Mouse (Mus musculus) lung, adult 2 months (tissue): ENCODE measurements around the gene Dapp1. TPM values are rescaled to one million over a fixed set of nuclear protein-coding genes. Genes with fewer than 3 reads are reported as not detected.
A peak's percentile ranks its signal among the peaks of the same experiment; 100 is the strongest.
"Not testable (repeated sequence)": the region's sequence is repeated elsewhere in the genome, so short reads cannot be mapped to it uniquely, and the experiment has no call there.

Source experiments
- DNase-seq: peaks from one replicate; pipeline ENCODE4 v3.0.0; 2022
- H3K4me1 ChIP-seq: fragments of 200-500 bp; 2 replicates; pipeline ENCODE4 v1.6.1; 2011; ENCODE audit warnings: low read length; ENCODE audit not compliant: control insufficient read depth, insufficient read depth
- H3K4me3 ChIP-seq: fragments of 200-500 bp; replicated peaks from 2 replicates; pipeline ENCODE3; 2011; ENCODE audit warnings: low read depth, mild to moderate bottlenecking, control low read depth, low read length; ENCODE audit errors: extremely low read depth
- CTCF ChIP-seq: fragments of 200-500 bp; IDR thresholded peaks from 2 replicates; pipeline ENCODE4 v1.5.1; 2011; ENCODE audit warnings: mild to moderate bottlenecking, low read length, control low read depth; ENCODE audit not compliant: insufficient read depth
- POLR2A ChIP-seq: fragments of 200-500 bp; IDR thresholded peaks from 2 replicates; pipeline ENCODE4 v1.6.1; 2011; ENCODE audit warnings: low read depth, mild to moderate bottlenecking, control low read depth, low read length, borderline replicate concordance; ENCODE audit errors: extremely low read depth
- WGBS: fragments of 180-500 bp; shearing (Covaris S2); methylation state at CpG from one replicate; pipeline ENCODE4 v1.1.7; 2018; 5-methylcytosine and 5-hydroxymethylcytosine counted together
- polyA plus RNA-seq: library from polyadenylated mRNA; depleted of rRNA; stranded (reverse); fragments of >200 nt; gene quantifications from 2 replicates; pipeline ENCODE4 v1.2.3, GENCODE M21; 2012

The Dapp1 gene
- polyA plus RNA-seq, 1 experiment, result 7.1 TPM

DNA sequence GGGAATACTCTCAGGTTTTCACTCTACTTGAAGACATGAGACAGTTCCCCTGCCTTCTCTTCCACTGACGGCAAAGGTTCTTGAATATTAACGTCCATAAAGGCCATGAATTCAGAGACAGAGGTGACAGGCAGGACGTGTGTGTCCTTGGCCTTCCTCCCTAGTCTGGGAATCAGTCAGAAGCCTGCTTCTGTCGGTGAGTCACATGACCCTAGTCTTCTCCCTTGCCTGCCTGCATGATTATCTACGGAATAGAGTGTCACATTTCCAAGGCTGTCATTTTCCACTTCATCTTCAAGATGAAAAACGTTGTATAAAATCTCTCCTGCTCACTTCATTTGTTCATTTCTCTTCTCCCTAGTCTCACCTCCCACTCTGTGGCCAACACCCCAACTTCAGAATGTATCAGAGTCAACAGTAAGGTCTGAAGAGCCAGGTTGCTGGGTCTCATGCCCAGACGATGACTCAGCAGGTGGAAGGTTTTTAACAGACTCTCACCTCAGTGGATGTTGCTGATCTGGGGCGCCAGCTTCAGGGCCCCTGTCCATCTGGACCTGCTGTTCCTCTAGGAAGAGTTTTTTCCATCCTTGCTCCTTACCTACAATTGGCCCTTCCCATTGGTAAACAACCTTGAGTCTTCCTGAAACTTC is 19.5 kb downstream of the Dapp1 start:
- DNase-seq, result no peak
- no peak overlapping the region for H3K4me3 ChIP-seq
- WGBS, result 43% methylated on average over 8 of the region's 8 CpGs
- H3K4me1 ChIP-seq, result no peaks in the 10 kb centered on the region
- no peak for TF ChIP-seq CTCF
- TF ChIP-seq POLR2A, result no peak

DNA sequence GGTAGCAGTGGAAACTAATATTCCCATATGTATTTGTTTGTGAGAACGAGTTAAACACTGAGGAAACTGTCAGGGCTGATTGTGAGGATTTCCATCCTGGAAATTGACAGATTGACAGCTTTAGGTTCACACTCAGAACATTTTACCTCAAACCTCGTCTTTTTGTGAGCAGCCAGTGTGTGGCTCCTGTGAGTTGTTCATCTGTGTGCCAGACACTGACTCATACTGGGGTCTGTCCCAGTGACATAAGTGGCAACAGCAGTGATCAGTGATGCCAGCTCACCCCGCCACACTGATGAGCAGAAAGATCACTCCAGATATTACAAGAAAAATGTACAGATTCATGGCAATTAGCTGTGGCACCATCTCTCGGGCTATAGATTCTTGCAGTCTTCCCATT is 21.9 kb downstream of the Dapp1 start:
- 82% methylated on average over 4 of the region's 4 CpGs for WGBS
- DNase-seq, result no peak
- no peak overlapping the region for H3K4me3 ChIP-seq
- peaks cover 4% of the 10 kb centered on the region; the same call in 1 of the 2 replicates for H3K4me1 ChIP-seq
- no peak for TF ChIP-seq CTCF

DNA sequence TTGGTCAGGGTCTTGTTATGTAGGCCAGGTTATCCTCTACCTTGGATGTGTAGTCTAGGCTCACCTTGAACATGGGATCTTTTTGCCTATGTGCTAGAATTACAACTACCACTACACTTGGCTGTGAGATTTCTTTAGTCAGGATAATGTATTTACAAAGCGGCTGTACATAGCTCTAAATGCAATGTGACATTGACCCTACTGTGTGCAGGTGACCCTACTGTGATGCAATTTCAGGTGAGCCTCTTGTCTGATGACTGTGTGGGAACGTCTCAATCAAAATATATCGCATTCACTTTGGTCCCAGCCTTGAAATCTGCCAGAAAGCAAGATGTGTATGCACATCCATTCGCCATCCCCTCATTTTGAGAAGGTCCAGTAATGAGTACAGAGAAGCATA is 23.0 kb downstream of the Dapp1 start:
- TF ChIP-seq CTCF (no peak), POLR2A (no peak)
- Histone ChIP-seq H3K4me1 (peaks cover 6% of the 10 kb centered on the region; the same call in 1 of the 2 replicates), H3K4me3 (no peak overlapping the region)
- 95% methylated on average over 4 of the region's 4 CpGs for WGBS
- DNase-seq, result no peak

DNA sequence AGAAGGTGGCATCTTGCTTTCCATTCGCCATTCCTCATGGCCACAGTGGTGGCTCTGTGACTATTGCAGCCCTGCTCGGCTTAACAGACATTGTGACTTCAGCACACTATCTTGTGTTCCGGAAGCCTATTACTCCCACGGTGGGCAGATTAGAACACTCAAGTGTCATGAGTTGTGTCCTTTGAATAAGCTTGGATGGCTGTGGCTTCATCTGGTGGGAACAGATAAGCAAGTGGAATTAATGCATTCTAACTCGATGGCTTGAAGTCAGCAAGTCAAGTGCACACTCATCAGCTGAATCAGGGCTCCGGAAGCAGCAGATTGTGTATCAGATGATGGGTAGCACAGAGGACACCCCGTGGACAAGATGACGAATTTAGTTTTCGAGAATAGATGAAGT is 23.5 kb downstream of the Dapp1 start:
- TF ChIP-seq CTCF (no peak), POLR2A (no peak)
- no peak overlapping the region for H3K4me3 ChIP-seq
- no peak for DNase-seq
- H3K4me1 ChIP-seq, result peaks cover 8% of the 10 kb centered on the region; the same call in 1 of the 2 replicates
- WGBS, result 81% methylated on average over 9 of the region's 9 CpGs

DNA sequence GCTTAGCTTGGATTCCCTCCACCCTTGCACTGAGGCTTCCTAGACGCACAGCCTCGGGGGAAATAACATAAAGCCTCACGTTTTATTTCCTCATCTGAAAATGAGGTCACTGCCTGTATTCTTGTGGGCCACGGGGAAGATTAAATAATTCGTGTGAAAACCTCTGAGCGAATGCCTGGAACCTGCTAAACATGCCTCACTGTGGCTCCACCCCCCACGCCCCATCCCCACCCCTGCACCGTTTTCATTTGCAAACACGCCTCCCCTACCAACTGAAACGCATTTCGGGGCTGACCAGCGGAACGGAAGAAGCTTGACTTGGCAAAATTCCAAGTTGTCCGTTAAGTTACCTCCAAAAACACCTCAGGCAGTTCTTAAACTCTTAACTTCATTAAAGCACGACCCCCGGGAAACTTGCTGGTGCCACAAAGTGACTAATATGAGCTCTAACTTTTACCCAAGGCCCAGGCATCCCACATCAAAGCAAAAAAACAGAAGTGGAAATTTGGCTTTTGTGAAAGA is 25.7 kb downstream of the Dapp1 start:
- H3K4me3 ChIP-seq, result peak overlapping the region; percentile 13
- TF ChIP-seq POLR2A (no peak), CTCF (no peak)
- no peak for DNase-seq
- peaks cover 8% of the 10 kb centered on the region; the same call in 1 of the 2 replicates for H3K4me1 ChIP-seq
- WGBS, result 19% methylated on average over 16 of the region's 16 CpGs

DNA sequence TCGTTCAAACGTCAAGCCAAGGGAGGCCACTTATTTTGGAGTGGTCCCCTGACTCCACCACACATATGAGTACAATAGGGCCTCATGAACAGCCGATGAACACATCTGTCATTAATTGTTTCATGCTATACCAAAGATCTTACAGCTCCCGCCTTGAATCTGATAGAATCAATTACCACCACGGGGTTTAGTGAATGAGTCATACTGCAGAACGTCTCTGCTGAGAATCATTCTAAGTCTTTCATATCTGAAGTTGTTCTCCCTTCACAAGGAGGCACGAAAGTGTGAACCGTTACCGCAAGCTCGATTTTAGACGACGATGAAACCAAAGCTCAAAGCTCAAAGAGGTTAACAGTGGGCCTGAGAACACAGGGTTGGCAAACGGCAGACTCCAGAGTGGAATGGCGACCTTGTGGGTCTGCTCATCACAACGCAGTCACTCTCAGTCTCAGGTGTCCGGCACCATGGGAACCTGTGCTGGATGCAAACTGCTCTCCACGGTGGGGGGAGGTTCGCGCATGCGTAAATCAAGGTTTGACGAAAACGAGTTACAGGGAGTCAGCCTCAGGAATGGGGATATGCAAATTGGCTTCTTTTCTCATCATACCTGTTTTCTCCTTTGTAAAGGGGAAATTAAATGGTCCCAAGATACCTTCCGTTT is 27.0 kb downstream of the Dapp1 start:
- H3K4me3 ChIP-seq, result no peak overlapping the region
- no peak for TF ChIP-seq CTCF
- no peak for TF ChIP-seq POLR2A
- DNase-seq, result no peak
- peaks cover 8% of the 10 kb centered on the region; the same call in 1 of the 2 replicates for H3K4me1 ChIP-seq
- 75% methylated on average over 23 of the region's 23 CpGs for WGBS

DNA sequence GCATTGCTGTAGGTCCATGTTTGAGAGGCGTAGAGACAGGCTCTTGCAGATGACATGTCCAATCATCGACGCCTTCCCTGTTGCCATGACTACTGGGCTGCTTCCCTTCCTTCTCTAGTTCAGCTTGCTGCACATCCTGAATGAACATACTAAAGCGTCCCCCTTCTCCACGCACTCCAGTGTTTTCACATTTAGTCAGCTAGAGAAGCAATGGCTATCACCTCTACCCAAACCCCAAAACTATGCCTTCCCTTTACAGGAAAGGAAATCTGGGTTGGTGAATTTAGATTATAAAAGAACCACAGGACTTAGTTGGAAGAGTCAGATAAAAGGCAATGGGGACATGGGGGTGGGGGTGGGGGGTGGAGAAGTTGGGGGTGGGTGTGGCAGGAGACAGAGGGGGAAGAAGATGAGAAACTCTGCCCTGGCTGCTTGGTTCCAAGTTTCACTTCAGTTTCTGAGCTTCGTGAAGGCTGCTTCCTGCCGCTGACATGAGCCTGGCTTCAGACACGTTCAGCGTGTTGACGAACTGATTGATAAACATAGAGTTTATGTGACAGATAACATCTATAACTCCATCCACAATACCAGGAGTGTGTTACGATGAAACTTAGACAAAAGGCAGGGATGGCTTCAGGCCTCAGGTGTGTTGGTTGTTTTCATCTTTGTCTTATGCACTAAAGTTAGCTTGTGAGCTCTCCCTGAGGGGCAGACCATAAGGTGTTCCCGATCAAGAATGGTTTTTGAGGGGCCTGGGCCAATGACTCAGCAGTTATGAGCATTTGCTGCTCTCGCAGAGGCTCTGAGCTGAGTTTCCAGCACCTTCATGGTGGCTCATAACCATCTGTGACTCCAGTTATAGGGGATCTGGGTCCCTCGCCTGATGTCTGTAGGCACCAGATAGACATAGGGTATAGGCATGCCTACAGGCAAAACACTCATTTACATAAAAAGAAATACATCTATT is 28.1 kb downstream of the Dapp1 start:
- no peak for DNase-seq
- 33% methylated on average over 14 of the region's 14 CpGs for WGBS
- Histone ChIP-seq H3K4me1 (peaks cover 8% of the 10 kb centered on the region; the same call in 1 of the 2 replicates), H3K4me3 (no peak overlapping the region)
- no peak for TF ChIP-seq POLR2A
- no peak for TF ChIP-seq CTCF

DNA sequence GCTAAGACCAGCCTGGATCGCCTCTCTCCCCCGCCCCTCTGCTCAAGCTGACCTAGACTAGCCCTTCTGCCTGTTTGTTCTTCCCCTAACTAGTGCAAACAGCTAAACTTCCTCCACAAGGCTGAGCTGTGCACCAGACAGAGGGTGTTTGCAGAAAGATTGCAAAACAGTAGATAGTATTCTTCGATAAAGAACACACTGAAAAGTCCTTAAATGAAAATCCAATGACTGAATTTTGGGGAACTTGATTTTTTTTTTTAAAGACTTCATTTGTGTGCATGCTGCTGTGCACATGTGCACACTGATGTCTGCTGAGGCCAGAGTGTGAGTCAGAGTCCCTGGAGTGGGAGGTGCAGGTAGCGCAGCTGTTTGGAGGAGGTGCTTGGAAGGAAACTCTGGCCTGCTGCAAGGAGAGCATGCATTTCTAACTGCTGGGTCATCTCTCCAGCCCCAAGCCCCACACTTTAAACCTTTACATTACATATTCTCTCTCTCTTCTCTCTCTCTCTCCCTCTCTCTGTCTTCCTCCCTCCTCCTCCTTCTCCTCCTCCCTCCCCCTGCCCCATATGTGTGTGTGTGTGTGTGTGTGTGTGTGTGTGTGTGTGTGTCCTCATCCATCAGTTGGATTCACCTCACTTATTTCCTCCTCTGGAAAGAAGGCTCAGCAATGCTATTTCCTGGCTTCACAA is 29.0 kb downstream of the Dapp1 start:
- WGBS, result 44% methylated on average over 4 of the region's 4 CpGs
- peaks cover 8% of the 10 kb centered on the region; the same call in 1 of the 2 replicates for H3K4me1 ChIP-seq
- no peak for TF ChIP-seq POLR2A
- no peak for TF ChIP-seq CTCF
- no peak overlapping the region for H3K4me3 ChIP-seq
- no peak for DNase-seq

DNA sequence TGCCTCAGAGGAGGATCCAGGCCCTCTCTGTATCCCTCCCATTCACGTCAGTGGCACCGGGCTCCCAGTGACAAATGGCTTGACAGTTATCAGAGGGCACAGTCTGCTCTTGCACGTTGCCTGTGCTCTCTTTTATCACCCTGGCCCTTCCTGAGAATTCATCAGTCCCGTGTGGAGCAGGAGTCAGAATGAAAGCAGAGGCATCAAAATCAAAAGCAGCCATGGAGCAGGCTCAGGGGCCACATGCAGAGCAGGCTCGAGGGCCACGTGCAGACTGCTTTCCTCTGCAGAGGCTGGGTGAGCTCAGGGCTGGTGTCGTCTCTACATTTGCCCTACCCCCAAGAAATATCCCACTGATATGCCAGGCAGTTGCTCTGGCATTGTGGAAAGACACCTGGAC is 29.5 kb downstream of the Dapp1 start:
- DNase-seq, result no peak
- H3K4me1 ChIP-seq, result peaks cover 8% of the 10 kb centered on the region; the same call in 1 of the 2 replicates
- no peak for TF ChIP-seq POLR2A
- no peak for TF ChIP-seq CTCF
- WGBS, result 41% methylated on average over 7 of the region's 7 CpGs
- H3K4me3 ChIP-seq, result no peak overlapping the region

DNA sequence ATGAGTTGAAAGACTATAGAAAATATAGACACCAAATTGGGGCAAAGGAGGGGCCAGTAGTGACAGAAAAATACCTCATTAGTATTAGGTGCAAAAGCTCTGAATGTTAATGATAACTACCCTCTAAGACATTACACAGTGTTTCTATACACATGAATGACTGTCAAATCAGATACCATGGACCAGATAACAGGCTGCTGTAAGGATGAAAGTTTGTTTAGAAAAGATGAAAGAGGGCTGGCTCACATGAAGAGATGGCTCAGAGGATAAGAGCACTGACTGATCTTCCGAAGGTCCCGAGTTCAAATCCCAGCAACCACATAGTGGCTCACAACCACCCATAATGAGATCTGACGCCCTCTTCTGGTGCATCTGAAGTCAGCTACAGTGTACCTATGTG is 30.0 kb downstream of the Dapp1 start:
- DNase-seq, H3K4me3 ChIP-seq, H3K4me1 ChIP-seq: not testable (repeated sequence)
- 82% methylated on average over 3 of the region's 3 CpGs for WGBS
